Mouse (Mus musculus): Measurements from ENCODE around the gene Elfn1. TPM values are rescaled to one million over a fixed set of nuclear protein-coding genes. Genes with fewer than 3 reads are reported as not detected.
"Not testable (repeated sequence)": the region's sequence is repeated elsewhere in the genome, so short reads cannot be mapped to it uniquely, and the experiment has no call there.

The Elfn1 gene
- total RNA-seq, 2 experiments from 2014 or later = 0.08 to 0.38 TPM

DNA sequence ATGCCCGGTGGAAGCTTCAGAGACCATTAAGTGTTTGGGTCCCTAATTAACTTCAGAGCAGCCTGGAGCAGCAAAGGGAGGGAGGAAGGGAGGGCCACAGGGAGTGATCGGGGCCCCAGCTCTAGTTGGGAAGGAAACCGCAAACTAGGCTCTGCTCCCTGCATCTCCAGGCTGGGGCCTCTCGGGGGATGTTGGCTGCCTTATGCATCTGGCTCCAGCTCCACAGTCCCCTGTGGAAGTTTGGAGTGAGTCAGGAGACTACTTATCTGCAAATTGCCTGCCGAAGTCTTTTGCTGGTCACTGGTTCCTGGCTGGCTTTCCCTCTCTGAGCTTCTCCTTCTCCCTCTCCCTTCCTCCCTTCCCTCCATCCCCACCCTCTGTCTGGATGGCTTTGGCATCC lies 56.6 kb downstream of the Elfn1 start:
- peak; percentile 13 to 21 for DNase-seq
- intact Hi-C loops (cut with DNase I) = no loop called here

DNA sequence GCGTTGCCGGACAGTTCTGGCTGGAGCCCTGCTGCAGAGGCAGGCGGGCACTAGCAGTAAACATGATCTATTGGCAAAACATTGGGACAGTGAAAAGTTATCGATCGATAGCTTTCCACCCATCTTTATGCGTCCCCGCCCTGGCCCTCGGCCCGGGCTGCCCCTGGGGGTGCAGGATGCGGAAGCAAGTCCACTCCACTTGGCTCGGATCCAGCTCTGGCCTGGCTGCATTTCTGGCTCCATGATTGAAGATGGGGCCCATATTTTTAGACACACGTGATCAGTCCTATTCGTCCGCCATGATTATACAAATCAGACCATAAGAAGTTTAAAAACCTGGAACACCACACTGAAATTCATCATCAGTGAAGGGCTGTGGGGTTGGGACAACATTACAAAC lies 57.9 kb downstream of the Elfn1 start:
- intact Hi-C loops (cut with DNase I) = no loop called here
- no peak for DNase-seq

DNA sequence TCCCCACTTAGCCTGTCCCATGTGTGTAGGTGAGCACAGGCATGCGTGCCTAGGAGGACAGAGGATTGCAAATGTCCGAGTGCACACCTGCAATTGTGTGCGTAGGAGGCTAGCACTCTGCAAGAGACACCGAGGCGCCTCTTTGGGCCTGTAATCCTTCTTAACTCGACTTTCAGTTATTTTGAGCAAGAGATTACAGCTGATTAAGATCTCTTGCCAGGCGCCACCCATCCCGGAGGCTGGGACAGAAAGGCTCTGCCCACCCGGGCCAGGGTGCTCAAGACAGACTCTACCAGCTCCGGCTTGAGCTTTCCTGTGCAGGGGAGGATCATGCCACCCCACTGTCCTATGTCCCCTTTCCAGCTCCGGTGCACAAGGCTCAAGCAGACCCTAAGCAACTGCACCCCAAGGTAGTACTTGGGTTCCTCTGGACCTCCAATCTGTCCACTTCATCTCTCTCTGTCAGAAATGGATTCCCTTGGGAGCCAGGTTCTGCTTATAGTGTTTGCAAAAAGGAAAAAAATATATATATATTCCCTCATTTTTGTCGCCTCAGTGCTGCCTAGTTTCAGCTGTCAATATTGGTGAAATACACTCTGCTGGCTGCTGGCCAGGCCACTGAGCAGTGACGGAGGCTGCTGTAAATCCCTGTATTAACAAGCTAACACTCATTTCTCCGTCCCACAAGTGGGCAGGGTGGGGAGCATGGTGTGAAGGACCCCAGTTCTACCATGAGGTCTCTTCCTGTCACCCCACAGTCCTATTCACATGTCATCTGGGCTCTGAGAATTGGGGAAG lies 61.6 kb downstream of the Elfn1 start:
- intact Hi-C loops (cut with DNase I) = no loop called here

DNA sequence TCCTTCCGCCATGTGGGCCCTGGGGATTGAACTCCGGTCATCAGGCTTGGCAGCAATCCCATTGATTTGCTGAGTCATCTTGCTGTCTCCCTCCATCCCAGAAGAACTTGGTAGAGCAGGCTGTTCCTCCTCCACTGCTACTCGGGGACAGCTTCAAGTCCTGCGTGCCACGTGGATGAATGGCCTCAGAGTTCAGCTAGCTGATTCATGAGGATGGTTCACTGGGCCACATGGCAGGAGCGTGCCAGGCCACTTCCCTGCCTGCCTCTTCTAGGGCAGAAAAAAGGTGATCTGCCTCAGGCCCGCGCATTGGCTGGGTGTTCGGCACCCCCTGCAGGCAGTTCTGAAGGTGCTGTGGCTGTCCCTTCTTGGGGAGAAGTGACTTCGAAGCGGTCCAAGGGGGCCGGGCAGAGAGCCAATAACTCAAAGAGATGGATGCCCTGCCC lies 62.5 kb downstream of the Elfn1 start:
- DNase-seq = peak; percentile 16 to 22
- intact Hi-C loops (cut with DNase I) = loop anchor here (1.0 kb wide), 1 partner anchor 132 kb away; no protein-coding TSS in a partner anchor

More for the DNA sequence above, 61.6 kb downstream of the Elfn1 start:
- no peak for DNase-seq

DNA sequence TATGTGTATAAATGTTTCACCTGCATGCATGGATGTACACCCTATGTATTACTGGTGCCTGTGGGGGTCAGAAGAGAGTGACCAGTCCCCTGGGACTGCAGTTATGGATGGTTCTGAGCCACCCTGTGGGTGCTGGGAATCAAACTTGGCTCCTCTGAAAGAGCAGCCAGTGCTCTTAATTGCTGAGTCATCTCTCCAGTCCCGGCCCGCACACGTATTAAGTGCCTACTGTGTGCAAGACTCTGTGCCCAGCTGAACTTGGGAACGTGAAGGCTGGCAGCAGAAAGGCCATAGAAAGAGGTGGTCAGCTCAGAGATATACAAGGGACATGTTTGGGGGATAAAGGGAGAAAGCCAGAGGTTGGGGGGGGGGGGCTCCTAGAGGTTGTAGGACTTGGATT lies 68.8 kb downstream of the Elfn1 start:
- DNase-seq = no peak
- intact Hi-C loops (cut with DNase I) = no loop called here

DNA sequence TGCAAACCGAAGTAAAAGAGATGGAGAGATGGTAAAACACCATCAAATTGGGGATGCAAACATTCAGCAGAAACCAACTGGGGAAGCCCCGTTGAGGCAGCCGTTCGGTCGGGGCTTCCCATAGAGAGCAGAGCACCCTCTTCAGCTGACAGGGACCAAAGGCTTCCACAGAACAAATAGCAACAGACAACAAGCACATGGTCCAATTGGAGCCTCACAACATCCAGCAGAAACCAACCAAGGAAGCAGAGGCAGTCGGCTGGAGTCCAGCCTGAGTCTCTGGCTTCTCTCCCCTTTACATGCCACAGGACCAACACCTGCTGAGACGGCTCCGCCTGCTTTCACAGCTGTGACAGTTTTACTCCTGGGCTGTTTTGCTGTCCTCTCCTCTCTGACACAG lies 69.7 kb downstream of the Elfn1 start:
- no peak for DNase-seq
- intact Hi-C loops (cut with DNase I) = no loop called here

DNA sequence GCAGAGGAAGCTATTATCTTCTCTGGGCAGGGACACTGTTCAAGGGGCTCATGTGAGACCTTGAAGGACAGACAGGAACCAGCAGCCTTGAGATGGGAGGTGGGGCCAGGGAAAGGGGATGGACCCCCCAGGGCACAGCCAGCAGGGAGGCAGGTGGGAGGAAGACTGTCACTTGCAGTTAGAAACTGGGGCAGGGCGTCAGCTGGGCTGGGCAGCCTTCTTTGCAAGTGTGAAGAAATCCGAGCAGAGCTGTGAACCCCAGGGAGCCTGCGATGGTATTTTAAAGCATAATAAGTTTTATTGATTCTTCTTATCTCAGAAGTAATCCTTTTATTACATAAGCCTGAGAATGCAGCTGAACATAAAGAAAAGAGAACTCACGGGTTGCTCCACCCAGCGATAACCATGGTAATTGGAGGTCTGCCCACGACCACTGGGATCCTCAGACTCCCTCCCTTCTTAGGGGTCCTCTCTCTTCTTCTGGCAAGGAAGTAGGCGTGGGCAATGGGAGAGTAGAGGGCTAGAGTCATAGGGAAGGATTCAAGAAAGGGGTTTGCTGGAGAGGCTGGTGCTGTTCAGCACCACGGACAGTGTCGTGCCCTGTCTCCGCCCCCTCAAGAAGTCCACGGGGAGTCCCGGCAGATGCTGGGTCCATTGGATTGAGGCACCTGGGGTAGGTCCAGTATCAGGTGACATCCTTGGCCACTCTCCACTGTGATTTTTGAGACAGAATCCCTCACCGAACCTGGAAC lies 71.0 kb downstream of the Elfn1 start:
- intact Hi-C loops (cut with DNase I) = no loop called here
- no peak for DNase-seq

DNA sequence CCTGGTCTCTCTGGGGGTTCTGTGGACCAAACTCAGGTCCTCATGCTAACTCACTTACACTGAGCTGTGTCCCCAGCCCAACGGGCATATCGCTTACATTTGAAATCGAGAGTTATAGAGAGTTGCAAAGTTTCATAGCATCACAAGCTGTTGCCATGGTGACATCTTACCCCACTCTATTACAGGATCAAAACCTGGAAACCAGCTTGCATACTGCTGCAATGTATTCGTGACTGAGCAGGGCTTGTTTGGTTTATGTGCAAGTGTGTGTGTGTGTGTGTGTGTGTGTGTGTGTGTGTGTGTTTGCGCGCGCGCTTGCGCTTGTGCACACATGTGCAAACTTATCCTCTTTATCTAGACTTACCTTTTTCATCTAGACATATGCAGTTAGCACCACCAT lies 71.6 kb downstream of the Elfn1 start:
- no peak for DNase-seq
- intact Hi-C loops (cut with DNase I) = no loop called here

DNA sequence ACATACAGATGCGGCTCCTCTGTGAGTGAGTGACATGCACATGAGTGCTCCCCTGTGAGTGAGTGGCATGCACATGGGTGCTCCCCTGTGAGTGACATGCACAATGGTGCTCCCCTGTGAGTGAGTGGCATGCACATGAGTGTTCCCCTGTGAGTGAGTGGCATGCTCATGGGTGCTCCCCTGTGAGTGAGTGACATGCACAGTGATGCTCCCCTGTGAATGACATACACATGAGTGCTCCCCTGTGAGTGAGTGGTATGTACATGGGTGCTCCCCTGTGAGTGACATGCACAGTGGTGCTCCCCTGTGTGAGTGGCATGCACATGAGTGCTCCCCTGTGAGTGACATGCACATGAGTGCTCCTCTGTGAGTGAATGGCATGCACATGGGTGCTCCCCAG lies 74.2 kb downstream of the Elfn1 start:
- intact Hi-C loops (cut with DNase I) = no loop called here
- DNase-seq = no peak

DNA sequence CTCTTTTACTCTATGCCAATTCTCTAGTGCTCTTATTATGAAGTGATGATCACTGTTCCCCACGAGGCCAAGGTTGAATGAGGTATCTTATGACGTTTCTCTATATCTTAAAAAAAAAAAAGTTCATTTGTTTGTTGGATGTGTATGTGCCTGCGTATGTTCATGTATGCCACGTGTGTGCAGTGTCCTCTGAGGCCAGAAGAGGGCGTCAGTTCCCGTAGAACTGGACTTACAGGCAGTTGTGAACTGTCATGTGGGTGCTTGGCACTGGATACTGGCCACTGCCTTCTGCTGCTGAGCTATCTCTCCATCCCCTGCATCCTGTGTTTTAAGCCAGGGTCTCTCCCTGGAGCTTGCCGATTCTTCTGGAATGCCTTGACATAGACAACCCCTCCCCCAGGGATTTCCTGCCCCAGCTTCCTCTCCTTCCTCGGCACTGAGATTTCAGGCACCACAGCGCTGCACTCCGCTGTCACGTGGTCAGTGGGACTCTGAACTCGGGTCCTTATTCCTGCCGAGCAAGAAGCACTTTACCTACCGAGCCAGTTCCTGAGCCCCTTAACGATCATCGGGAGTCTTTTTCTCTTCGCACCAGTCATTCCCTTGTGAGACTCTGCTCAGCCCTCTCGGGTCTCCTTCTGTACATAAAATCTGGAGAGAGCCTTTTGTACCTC lies 77.5 kb downstream of the Elfn1 start:
- intact Hi-C loops (cut with DNase I) = no loop called here
- no peak for DNase-seq

DNA sequence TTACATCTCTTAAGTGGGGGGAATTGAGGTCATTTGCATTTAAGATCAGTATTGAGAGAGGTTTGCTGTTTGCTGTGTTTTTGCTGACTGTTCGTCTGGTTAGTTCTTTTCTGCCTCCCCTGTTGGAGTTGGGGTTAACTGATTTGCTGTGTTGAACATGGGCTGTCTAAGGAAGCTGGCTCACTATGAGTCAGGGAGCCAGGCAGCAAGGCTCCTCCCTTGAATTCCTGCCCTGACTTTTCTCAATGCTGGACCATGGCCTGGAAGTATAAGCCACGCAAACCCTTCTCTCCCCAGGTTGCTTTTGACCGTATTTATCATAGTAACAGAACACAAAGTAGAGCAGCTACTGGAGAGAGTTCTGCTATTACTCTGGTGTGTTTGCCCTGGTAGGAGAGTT lies 83.8 kb downstream of the Elfn1 start:
- intact Hi-C loops (cut with DNase I) = no loop called here
- no peak for DNase-seq

DNA sequence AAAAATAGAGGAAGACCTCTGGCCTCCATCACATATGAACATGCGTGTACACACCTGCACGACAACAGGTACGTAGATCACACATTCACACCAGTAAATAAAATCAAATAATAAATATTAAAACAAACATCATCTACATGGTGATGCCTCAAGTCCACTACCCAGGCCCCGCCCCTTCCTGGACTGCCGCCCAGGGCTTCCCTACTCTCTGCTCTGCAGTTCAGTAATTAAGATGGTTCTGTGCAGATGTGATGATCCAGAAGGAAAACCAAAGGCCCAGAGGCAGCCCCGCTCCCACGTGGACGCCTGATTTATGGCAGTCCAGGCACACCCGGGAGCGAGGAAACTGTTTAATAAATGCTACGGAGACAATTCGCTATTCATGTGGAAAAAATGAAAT lies 90.6 kb downstream of the Elfn1 start:
- DNase-seq; intact Hi-C loops (cut with DNase I): not testable (repeated sequence)

DNA sequence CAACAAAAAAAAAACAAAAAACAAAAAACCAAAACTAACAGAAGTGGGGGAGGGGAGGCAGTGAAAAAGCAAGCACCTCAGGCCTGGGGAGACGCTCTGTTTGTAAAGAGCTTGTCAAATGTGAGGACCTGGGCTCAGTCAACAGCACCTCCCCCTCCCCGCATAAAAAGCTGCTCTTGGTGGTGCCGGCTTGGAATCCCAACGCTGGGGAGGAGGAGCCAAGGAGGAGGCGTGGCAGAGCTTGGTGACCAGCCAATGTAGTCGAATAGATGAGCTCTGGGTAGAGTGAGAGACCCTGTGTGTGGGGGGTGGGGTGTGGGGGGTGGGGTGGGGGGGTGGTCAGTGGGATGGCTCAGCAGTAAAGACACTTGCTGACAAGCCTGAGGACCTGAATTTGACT lies 91.2 kb downstream of the Elfn1 start:
- no peak for DNase-seq
- intact Hi-C loops (cut with DNase I) = no loop called here

DNA sequence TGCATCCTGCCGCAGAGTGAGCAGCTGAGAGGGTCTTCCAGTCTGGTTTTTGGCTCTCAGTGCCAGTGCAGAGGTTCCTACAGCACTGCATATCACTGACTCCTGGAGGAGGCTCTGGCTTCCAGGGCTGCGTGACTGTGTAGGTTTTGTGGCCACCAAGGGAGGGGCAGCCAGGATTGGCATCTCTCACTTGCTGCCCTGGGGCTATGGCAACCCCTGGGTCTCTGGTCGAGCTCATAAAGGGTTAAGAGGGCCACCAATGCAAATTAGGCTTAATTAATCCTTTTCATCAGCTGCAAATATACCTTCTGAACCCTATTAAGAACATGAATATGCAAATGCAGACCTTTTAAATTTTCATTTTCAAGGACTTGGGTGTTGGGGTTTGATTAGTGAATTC lies 94.8 kb downstream of the Elfn1 start:
- no peak for DNase-seq
- intact Hi-C loops (cut with DNase I) = loop anchor here (10.0 kb wide), 1 partner anchor 658 kb away; no protein-coding TSS in a partner anchor

DNA sequence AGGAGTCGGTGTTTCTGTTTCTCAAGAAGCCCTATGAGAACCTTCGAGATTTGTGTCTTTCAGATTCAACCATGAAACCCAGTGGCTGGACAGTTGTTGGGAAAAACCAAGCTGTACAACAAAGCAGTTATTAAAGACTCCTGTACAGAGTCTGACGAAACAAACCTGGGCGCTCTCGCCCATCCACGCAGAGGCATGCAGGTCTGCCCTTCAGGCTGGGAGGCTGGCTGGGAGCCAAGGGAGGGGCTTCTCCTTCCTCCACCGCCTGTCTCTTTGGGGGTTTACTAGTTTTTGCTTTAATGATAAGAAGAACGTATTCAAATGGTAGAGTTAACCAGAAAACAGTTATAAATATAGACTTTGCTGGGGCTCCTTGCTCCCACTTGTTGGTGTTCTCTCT lies 99.1 kb downstream of the Elfn1 start:
- no peak for DNase-seq
- intact Hi-C loops (cut with DNase I) = loop anchor here (10.0 kb wide), 1 partner anchor 662 kb away; no protein-coding TSS in a partner anchor

DNA sequence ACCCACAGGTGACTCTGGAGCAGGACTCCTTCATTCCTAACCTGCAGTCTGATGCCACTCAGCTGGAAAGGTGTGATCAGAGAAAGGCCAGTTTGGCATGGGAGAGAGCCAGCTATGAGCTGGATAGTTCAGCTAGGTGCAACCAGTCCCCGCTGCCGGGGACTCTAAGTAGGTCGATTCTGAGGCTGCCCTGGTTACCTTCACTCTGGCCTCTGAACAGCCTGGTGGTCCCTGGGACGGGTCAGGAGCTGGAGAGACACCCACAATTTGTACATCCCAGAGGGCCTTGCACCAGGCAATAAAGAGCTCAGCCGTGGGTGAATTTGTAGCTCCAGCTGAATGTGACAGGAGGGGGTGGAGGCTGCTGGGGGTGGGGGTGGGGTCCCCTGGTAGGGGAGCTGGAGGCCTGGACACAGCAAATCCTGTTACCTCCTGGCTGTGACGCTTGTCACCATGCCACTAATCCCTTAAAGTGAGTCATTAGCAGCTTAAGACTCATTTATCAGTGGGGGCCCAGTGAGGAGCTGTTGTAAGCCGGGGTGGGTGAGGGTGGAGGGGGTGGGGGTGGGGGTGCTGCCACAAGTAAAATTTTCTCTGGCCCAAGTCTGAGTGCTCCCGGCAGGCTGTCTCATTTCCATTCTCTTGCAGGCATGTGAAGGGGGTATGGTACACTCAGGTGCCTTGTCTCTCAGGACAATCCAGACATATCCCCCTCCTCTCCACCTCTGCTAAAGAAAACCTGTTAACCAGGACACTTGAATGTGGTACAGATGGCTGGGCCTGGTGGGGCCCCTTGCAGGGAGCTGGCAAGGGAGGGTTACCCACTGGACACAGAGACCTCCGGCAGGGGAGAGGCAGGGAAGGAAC lies 100.1 kb downstream of the Elfn1 start:
- intact Hi-C loops (cut with DNase I) = loop anchor here (10.0 kb wide), 1 partner anchor 663 kb away; no protein-coding TSS in a partner anchor
- DNase-seq = no peak

DNA sequence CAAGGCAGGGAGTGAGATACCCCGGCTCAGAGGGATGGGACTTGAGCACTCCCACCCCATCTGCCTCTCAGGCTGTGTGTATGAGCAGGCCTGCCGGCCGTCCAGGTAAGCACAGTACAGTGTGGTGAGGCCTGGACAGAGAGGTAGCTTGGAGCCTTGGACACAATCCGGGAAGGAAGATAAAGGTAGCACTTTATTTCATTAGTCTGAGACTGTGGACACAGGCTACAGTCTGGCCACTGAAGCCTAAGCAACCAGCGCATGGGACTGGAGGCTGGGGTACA lies 100.7 kb downstream of the Elfn1 start:
- no peak for DNase-seq
- intact Hi-C loops (cut with DNase I) = loop anchor here (10.0 kb wide), 1 partner anchor 664 kb away; no protein-coding TSS in a partner anchor

DNA sequence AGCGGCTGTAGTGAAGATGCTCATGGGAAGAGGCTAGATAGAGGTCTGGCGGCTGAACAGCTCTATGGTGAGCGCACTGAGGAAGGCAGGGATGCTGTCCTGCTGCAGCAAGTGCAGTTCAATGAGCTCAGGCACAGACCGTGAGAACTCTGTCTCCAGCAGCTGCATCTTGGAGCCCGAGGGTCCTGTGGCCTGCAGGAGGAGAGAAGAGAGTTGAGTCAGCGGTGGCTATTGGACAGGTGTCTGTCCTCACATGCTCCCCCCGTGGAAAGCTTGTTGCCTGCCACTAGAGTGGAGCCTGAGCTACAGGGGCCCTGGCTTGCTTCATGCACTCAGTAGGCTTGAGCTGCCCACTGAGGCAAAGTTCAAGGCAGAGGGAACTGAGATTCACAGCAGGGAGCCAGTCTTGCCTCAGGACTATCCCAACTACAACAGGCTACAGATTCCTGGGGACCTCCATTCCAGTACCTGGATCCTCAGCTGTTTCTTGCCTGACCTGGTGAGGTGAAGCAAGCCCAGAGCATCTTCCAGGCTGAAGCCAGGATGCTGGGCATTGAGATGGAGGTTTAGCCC lies 101.4 kb downstream of the Elfn1 start:
- intact Hi-C loops (cut with DNase I) = loop anchor here (10.0 kb wide), 1 partner anchor 664 kb away; no protein-coding TSS in a partner anchor

DNA sequence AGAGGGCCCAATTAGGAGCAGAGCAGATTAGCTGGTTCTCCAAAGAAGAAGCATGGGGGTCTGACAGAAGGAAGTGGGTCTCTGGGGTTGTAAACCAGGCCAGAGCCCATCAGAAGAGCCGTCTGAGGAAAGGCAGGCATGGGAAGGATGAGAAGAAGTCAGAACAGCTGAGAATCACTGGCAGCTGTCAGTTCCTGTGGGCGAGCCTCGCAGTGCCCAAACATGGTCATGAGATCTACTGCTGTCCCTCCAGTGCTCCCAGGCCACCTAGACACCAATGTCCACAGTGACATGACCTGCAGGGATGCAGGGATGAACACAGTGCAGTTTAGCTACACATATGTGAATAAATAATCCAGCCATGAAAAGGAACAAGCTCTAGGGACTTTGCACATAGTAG lies 102.7 kb downstream of the Elfn1 start:
- intact Hi-C loops (cut with DNase I) = no loop called here
- DNase-seq = no peak

More for the DNA sequence above, 101.4 kb downstream of the Elfn1 start:
- no peak for DNase-seq

Data from heart, postnatal 36 days (tissue).